Mouse (Mus musculus): ENCODE results near the gene 1700067K01Rik.

GRCm38 (mm10) chr8:83956789-83957188 is 44.5 kb upstream of the 1700067K01Rik start:
- TF ChIP-seq POLR2A (IDR thresholded peaks at IDR 0.05; ENCODE audit: insufficient read depth, low read depth, low read length): no peak
- no peak for TF ChIP-seq CTCF (IDR thresholded peaks at IDR 0.05; ENCODE audit: insufficient read depth, low read depth, low read length)

Measured in olfactory bulb, adult 2 months (tissue).